Comparison of ENCODE assay signal across 29 mouse cellular contexts in the genomic region with DNA sequence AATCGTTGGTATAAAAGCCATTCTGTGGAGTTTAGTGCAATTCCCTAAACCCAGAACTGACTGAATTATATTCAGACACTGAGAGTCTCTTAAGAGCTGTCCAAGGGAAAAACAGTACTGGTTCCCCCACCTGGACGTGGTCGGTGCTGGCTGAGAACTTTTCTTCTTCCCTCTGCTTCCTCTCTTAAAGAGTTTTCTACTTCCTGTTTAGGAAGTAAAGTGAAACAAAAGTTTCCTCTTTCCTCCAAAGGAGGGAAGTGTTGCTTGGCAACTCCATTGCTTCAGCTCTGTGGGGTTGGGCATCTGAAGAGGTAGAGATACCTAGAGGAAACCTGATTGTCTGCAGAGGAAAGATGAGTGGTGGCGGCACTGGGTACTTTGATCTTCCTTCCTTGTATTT. TPM values are rescaled to one million over a fixed set of nuclear protein-coding genes. Genes with fewer than 3 reads are reported as not detected.
DNase-seq lines count a peak whose midpoint lies in the region; ATAC-seq and TF ChIP-seq lines count a peak whose summit lies in the region.
"Had no signal": no experiment of that assay in that cellular context is flagged by ENCODE, and none has a peak within 500 bp of the region (broad histone marks: within the 10 kb centered on the region; RNA-seq: fewer than 3 reads in every experiment).

No protein-coding gene starts in this region.

- DNase-seq in midbrain, embryonic 11.5 days (ENCODE audit: low spot score, missing footprints), result peak; percentile 73
- no peak for DNase-seq in midbrain, postnatal 0 days (ENCODE audit: low spot score)
- no peak for DNase-seq in heart, postnatal 25 days (ENCODE audit: low spot score)
- DNase-seq: adrenal gland, adult 2 months; adrenal gland, postnatal 10 days; adrenal gland, postnatal 25 days; B cell, adult 2 months; cerebellum, adult 11 months; cerebellum, adult 18-20 months; cerebellum, adult 8-10 months; cerebellum, adult 9-11 months; cerebellum, postnatal 14 days; cerebellum, postnatal 36 days; embryo, embryonic 11 days had no signal

- ATAC-seq in midbrain, embryonic 11.5 days (ENCODE audit: low FRiP score), result no peak
- ATAC-seq in midbrain, postnatal 0 days (ENCODE audit: low FRiP score), result no peak
- peak; percentile 52 for ATAC-seq in megakaryocyte, adult 5-6 weeks (ENCODE audit: poor library complexity, severe bottlenecking)
- ATAC-seq in kidney, embryonic 15.5 days (replicated peaks; ENCODE audit: low FRiP score), result no peak
- ATAC-seq: CD4-positive, CD25-positive, alpha-beta regulatory T cell, adult 4 months; forebrain, embryonic 14.5 days; forebrain, embryonic 16.5 days had no signal

- no peak overlapping the region for H3K9ac ChIP-seq in midbrain, embryonic 11.5 days (ENCODE audit: low read length)
- H3K9ac ChIP-seq in midbrain, postnatal 0 days (replicated peaks; ENCODE audit: low read length, poor library complexity, severe bottlenecking), result no peak overlapping the region
- H3K9ac ChIP-seq in kidney, embryonic 15.5 days, result no peak overlapping the region
- H3K9ac ChIP-seq: embryonic facial prominence, embryonic 13.5 days; embryonic facial prominence, embryonic 15.5 days; forebrain, embryonic 12.5 days had no signal

- WGBS in midbrain, embryonic 11.5 days, result 76% methylated on average over 4 of the region's 4 CpGs
- 81% methylated on average over 4 of the region's 4 CpGs for WGBS in midbrain, postnatal 0 days
- WGBS in kidney, embryonic 15.5 days, result 64% methylated on average over 4 of the region's 4 CpGs

- no peak overlapping the region for H3K4me2 ChIP-seq in midbrain, embryonic 11.5 days
- no peak overlapping the region for H3K4me2 ChIP-seq in midbrain, postnatal 0 days (ENCODE audit: low read depth, low read length, poor library complexity, severe bottlenecking)
- no peak overlapping the region for H3K4me2 ChIP-seq in kidney, embryonic 15.5 days
- H3K4me2 ChIP-seq: embryonic facial prominence, embryonic 13.5 days; embryonic facial prominence, embryonic 15.5 days; forebrain, embryonic 12.5 days had no signal

- no peak for TF ChIP-seq CTCF in midbrain, postnatal 0 days (IDR thresholded peaks at IDR 0.05)

- H3K27me3 ChIP-seq in midbrain, embryonic 11.5 days (ENCODE audit: control insufficient read depth, insufficient read depth, low read length), result no peaks in the 10 kb centered on the region
- H3K27me3 ChIP-seq in midbrain, postnatal 0 days (ENCODE audit: insufficient read depth, low read length), result no peaks in the 10 kb centered on the region
- no peaks in the 10 kb centered on the region for H3K27me3 ChIP-seq in kidney, embryonic 15.5 days
- H3K27me3 ChIP-seq: embryonic facial prominence, embryonic 13.5 days; embryonic facial prominence, embryonic 15.5 days; forebrain, embryonic 12.5 days had no signal

- intact Hi-C loops in heart, postnatal 25 days (cut with DNase I), result no loop called here

- H3K36me3 ChIP-seq in midbrain, embryonic 11.5 days (ENCODE audit: control insufficient read depth, insufficient read depth, low read length), result no peaks in the 10 kb centered on the region
- H3K36me3 ChIP-seq in midbrain, postnatal 0 days (ENCODE audit: insufficient read depth, low read length), result no peaks in the 10 kb centered on the region
- no peaks in the 10 kb centered on the region for H3K36me3 ChIP-seq in kidney, embryonic 15.5 days
- H3K36me3 ChIP-seq: embryonic facial prominence, embryonic 13.5 days; embryonic facial prominence, embryonic 15.5 days; forebrain, embryonic 10.5 days; forebrain, embryonic 12.5 days had no signal

- no peak overlapping the region for H3K4me3 ChIP-seq in midbrain, embryonic 11.5 days (ENCODE audit: low read depth, low read length)
- no peak overlapping the region for H3K4me3 ChIP-seq in midbrain, postnatal 0 days (ENCODE audit: low read depth, low read length)
- H3K4me3 ChIP-seq in kidney, embryonic 15.5 days (replicated peaks), result no peak overlapping the region
- H3K4me3 ChIP-seq: embryonic facial prominence, embryonic 13.5 days; embryonic facial prominence, embryonic 15.5 days; erythroblast, embryonic 14.5 days; forebrain, embryonic 10.5 days; forebrain, embryonic 12.5 days had no signal

- H3K4me1 ChIP-seq in midbrain, embryonic 11.5 days (ENCODE audit: control insufficient read depth, insufficient read depth, low read length), result no peaks in the 10 kb centered on the region
- H3K4me1 ChIP-seq in midbrain, postnatal 0 days (ENCODE audit: insufficient read depth, low read length), result no peaks in the 10 kb centered on the region
- no peaks in the 10 kb centered on the region for H3K4me1 ChIP-seq in kidney, embryonic 15.5 days
- H3K4me1 ChIP-seq: embryonic facial prominence, embryonic 13.5 days; embryonic facial prominence, embryonic 15.5 days; forebrain, embryonic 12.5 days had no signal

- no peak overlapping the region for H3K27ac ChIP-seq in midbrain, embryonic 11.5 days (ENCODE audit: low read depth, low read length)
- H3K27ac ChIP-seq in midbrain, postnatal 0 days (ENCODE audit: low read depth, low read length), result no peak overlapping the region
- no peak overlapping the region for H3K27ac ChIP-seq in kidney, embryonic 15.5 days
- H3K27ac ChIP-seq: embryonic facial prominence, embryonic 13.5 days; embryonic facial prominence, embryonic 15.5 days; forebrain, embryonic 10.5 days; forebrain, embryonic 12.5 days had no signal

- H3K9me3 ChIP-seq in midbrain, embryonic 11.5 days (ENCODE audit: control insufficient read depth, low read length), result no peaks in the 10 kb centered on the region
- H3K9me3 ChIP-seq in midbrain, postnatal 0 days (ENCODE audit: low read length), result no peaks in the 10 kb centered on the region
- H3K9me3 ChIP-seq in kidney, embryonic 15.5 days (replicated peaks), result no peaks in the 10 kb centered on the region
- H3K9me3 ChIP-seq: embryonic facial prominence, embryonic 15.5 days; forebrain, embryonic 10.5 days; forebrain, embryonic 12.5 days had no signal

RNA-seq across cellular contexts. Expression of gene Ucp1, which starts 7.2 kb away (rescaled TPM):
- polyA plus RNA-seq in midbrain, embryonic 11.5 days (2014; fragmentation: Nextera tagmentation; extraction: Ambion mirVana), result 0.08 TPM in 1 of 2 replicates, not detected in the other
- 0.52 TPM in 1 of 2 replicates, not detected in the other for total RNA-seq in midbrain, postnatal 0 days (2014; rRNA removed)
- polyA plus RNA-seq in midbrain, postnatal 0 days (2015; fragmentation: Nextera tagmentation; extraction: Ambion mirVana), result 0.15 TPM in 1 of 2 replicates, not detected in the other
- not detected in 2 replicates for total RNA-seq in megakaryocyte, adult 5-6 weeks (2015)
- total RNA-seq in megakaryocyte, adult 5-6 weeks (2017), result 0.07 TPM in 1 of 2 replicates, not detected in the other
- total RNA-seq in heart, postnatal 25 days (2021), result 10 to 100 TPM in 1 of 2 experiments, 1 to 10 TPM in 1; 8.2 to 10.2 TPM
- polyA plus RNA-seq in kidney, embryonic 15.5 days (2015; fragmentation: Nextera tagmentation; extraction: Ambion mirVana), result not detected in 2 replicates
- total RNA-seq: common myeloid progenitor, adult 5-6 weeks; MEL had no signal
- polyA plus RNA-seq: CD4-positive, CD25-positive, alpha-beta regulatory T cell, adult 4 months; embryonic facial prominence, embryonic 11.5 days; embryonic facial prominence, embryonic 13.5 days; erythroblast, embryonic 14.5 days; forebrain, embryonic 10.5 days; forebrain, embryonic 12.5 days; forebrain, embryonic 16.5 days had no signal

RNA-seq across cellular contexts. Expression of gene Elmod2, which starts 34.9 kb away (rescaled TPM):
- 28.9 and 29.8 TPM in 2 replicates for polyA plus RNA-seq in midbrain, embryonic 11.5 days (2014; fragmentation: Nextera tagmentation; extraction: Ambion mirVana)
- 22.8 and 26.0 TPM in 2 replicates for total RNA-seq in midbrain, postnatal 0 days (2014; rRNA removed)
- 12.9 and 13.5 TPM in 2 replicates for polyA plus RNA-seq in midbrain, postnatal 0 days (2015; fragmentation: Nextera tagmentation; extraction: Ambion mirVana)
- total RNA-seq in megakaryocyte, adult 5-6 weeks (2015), result 17.1 and 18.8 TPM in 2 replicates
- 20.2 and 23.3 TPM in 2 replicates for total RNA-seq in megakaryocyte, adult 5-6 weeks (2017)
- 10 to 100 TPM in 1 of 2 experiments, 1 to 10 TPM in 1; 9.0 to 10.1 TPM for total RNA-seq in heart, postnatal 25 days (2021)
- 16.3 TPM in 2 replicates for polyA plus RNA-seq in kidney, embryonic 15.5 days (2015; fragmentation: Nextera tagmentation; extraction: Ambion mirVana)

RNA-seq across cellular contexts. Expression of gene Mgat4d, which starts 50.9 kb away (rescaled TPM):
- not detected in 2 replicates for polyA plus RNA-seq in midbrain, embryonic 11.5 days (2014; fragmentation: Nextera tagmentation; extraction: Ambion mirVana)
- not detected in 2 replicates for total RNA-seq in midbrain, postnatal 0 days (2014; rRNA removed)
- polyA plus RNA-seq in midbrain, postnatal 0 days (2015; fragmentation: Nextera tagmentation; extraction: Ambion mirVana), result not detected in 2 replicates
- total RNA-seq in megakaryocyte, adult 5-6 weeks (2015), result not detected in 2 replicates
- not detected in 2 replicates for total RNA-seq in megakaryocyte, adult 5-6 weeks (2017)
- total RNA-seq in heart, postnatal 25 days (2021), result not detected
- not detected in 2 replicates for polyA plus RNA-seq in kidney, embryonic 15.5 days (2015; fragmentation: Nextera tagmentation; extraction: Ambion mirVana)
- total RNA-seq: adrenal gland, adult 2 months; adrenal gland, postnatal 10 days; adrenal gland, postnatal 25 days; adrenal gland, postnatal 4 days; common myeloid progenitor, adult 5-6 weeks; MEL had no signal
- polyA plus RNA-seq: adrenal gland, adult 2 months; brain, embryonic 14.5 days; CD4-positive, CD25-positive, alpha-beta regulatory T cell, adult 4 months; embryonic facial prominence, embryonic 11.5 days; embryonic facial prominence, embryonic 13.5 days; embryonic facial prominence, embryonic 15.5 days; erythroblast, embryonic 14.5 days; forebrain, embryonic 10.5 days; forebrain, embryonic 12.5 days; forebrain, embryonic 14.5 days; forebrain, embryonic 16.5 days had no signal
